Mouse (Mus musculus) gastrocnemius, postnatal 36 days (tissue): ENCODE results near the gene Astn1. TPM values are rescaled to one million over a fixed set of nuclear protein-coding genes. Genes with fewer than 3 reads are reported as not detected.

Source experiments
- DNase-seq, 2 experiments: peaks; one replicate each; pipeline ENCODE4 v3.0.0; 2022
- intact Hi-C: fragments of 180-260 bp; cut with DNase I; formaldehyde crosslinking; loops from one replicate; pipeline ENCODE4 v1.15.1; 2025
- long read RNA-seq, 2 experiments: library from polyadenylated mRNA; stranded (forward); transcript quantifications; one replicate each; pipeline ENCODE4 v2.0.0; 2021
- total RNA-seq, 2 experiments: library from RNA; stranded (reverse); gene quantifications; 2 replicates each; pipeline ENCODE4 v1.2.3; 2021

The Astn1 gene
- under 1 TPM; 0.37 to 0.38 TPM for total RNA-seq
- long read RNA-seq, experiment 1 = 0 reads
- long read RNA-seq, experiment 2 = 0 reads

DNA sequence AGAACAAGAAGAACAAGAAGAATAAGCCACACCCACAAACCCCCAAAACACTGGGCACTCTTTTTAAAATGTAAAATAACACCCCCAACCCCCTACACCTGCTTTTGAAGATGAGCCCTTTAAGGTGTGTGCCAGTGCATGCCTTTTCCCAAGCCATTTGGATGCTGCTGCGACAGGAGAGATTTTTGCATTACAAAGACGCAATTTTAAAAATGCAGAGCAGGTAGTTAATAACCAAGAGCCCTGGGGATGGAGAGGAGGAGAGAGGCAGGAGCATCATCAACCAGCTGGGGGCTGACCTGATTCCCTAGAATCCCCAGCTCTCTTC is at the start of gene Astn1:
Gene Astn1 (plus strand): TSS at position 310 of the 328 bp plus-strand sequence.
- intact Hi-C loops = no loop called here
- DNase-seq = no peak

DNA sequence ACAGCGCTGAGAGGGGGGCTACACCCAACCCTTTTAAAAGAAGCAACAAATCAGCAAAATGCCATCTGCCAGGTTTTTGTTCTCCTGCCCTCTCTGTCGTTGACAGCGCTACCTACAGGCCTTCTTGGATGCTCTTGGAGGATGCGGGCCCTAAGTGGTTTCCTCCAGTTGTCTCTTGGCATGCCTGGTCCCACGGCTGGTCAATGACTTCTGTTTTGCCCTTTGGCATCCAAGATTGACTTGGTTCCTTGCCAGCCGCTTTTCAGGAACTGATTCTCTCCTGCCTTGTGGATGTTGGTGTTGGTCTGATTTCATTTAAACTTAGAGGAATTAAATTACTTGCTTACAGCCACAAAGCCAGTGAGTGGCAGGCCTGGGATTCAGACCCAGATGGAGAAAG is 38.7 kb upstream of the Astn1 start:
- intact Hi-C loops = no loop called here
- DNase-seq = no peak

DNA sequence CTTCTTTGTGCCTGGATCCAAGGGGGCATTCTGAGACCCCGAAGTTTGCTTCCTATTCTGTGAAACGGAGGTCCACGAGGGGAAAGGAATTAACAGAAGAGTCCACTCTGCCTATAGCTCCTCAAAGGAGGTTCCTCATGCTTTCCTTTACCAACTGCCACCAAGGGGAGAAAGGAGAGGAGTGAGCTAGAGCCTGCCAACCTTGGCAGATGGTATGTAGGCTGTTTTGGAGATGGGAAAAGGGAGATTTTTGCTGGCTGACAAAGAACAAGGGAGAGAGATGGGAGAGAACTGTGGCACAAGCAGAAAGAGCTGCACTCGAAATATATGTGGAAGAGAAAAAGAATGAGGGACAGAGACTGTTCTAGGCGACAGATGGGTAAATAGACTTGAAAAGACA is 33.9 kb upstream of the Astn1 start:
- no peak for DNase-seq
- intact Hi-C loops = no loop called here

DNA sequence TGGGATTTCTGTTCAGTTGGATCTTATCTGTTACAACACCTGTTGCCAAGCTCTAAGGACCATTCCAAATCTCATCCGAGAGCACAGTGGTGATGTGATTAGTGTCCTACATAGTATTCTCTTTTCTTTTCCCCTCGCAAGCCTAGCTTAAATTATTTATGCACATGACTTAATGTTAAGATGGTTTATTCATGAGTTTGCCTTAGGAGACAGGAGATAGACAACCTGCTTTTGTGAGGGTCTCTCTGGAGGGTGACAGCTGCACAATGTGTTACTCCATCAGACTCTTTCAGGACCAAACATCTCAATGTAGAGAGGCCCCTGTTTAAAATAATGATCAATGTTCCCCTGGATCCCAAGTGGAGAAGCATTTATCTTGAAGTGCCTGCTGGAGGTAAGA is 33.2 kb upstream of the Astn1 start:
- intact Hi-C loops = no loop called here
- no peak for DNase-seq

DNA sequence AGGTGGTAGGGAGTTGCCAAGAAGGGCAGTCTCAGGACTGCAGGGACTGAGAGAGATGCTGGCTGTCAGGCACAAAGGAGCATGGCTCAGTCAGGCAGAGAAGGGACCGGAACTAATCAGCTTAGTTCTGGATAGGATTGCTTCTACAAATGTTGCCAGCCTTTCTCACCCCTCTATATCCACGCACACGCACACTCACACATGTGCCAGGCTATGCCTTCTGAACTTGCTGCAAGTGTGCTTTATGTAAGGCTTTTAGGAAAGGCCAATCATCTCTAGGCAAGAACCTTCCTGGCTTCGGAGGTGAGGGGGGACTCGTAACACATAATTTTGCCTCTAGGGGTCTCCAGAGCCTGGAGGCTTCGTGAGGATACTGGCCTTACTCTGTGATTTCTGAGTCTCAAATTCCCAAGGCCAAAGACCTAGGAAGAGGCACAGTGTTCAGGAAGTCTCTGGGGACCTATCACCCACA is 18.8 kb upstream of the Astn1 start:
- intact Hi-C loops = loop anchor here (10.0 kb wide), 1 partner anchor 312 kb away; no protein-coding TSS in a partner anchor
- no peak for DNase-seq

DNA sequence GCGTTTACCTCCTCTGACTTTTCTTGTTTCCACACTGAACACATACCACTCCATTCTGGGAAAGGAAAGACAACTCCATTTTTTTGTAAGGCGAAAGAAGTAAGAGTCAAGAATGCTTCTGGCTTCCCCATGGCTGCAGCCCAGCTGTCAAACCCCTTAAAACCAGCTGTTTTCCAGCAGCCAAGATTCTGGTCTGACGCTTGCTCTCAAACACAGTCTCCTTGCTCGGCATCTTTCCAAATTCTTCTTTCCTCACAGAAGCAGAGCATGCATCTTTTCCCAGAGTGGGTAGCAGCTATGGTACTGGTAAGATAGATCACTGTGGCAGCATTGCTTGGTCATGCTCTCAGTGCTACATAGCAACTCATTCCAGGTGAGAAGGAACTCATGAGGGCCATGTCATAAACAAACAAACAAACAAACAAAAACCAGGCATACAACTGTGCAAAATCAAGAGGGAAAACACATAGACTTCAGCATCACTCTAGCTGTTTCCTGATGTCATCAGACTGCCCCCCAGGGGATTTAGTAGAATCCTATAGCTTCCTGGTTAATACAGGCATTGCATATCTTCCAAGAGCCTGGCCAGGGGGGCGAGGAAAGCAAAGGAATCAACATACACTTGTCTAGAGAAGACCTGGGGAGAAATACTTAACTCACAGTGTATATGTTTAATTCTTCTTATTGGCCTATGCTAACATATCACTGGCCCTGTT is 8.3 kb upstream of the Astn1 start:
- intact Hi-C loops = no loop called here
- DNase-seq = no peak

DNA sequence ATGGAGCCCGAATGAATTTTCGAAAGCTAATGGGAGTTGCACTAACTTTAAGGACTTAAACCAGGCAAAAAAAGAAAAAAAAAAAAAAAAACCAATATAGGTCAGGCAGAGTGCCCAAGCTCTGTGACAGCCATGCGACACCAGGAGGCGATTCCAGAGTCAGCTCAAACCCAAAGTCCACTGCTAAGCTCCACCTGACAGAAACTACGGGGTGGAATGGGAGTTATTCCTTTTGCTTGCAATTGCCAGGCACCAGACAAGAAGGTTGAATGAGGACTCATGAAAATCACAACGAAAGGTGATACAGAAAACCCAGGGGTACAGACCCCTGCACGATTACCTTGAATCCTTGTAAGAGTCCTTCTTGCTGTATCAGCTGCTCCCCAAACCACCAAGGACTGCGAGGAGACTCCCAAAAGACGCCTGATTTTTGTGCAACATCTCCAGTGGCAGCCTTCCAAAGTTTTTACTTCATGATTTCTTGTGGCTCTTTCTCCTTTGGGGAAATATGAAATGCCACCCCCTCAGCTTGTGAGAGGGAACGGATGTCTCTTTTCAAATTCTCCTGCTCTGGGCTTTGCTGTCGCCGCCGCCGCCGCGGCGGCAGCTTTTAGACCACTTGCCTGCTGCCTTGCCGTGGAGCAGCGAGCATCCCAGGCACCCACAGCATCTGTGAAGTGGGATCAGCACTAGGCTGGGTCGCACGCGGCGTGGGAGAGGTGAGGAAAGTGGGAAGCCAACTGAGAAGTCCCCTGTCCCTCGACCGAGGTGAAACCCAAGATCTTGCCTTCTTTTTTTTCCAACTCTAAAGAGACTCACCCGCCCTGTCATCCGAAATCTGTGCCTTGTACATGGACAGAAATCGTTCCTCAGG is 6.7 kb upstream of the Astn1 start:
- DNase-seq = no peak
- intact Hi-C loops = no loop called here

DNA sequence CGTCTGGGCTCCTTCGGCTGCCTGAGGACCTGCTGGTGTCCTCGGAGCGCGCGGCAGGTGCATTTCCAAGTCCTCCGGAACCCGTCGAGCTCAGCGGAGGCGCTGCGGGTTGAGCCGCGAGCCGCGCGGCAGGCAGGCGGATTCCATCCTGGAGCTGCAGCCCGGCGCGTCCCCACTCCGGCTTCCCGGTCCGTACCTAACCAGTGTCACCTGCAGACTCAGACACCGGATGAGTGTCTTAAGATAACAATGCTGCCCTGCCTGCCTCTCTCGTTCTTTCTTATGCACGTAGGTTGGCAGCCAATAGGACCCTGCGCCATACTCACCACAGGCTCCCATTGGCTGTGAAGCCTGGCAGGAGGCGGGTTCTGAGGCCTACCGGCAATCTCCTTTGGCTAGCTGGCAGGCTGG is 6.0 kb upstream of the Astn1 start, which contains the start of gene Brinp2:
Gene Brinp2 (minus strand): TSS at position 276 of the 411 bp plus-strand sequence.
- intact Hi-C loops = no loop called here
- peak; percentile 27 to 30 for DNase-seq

DNA sequence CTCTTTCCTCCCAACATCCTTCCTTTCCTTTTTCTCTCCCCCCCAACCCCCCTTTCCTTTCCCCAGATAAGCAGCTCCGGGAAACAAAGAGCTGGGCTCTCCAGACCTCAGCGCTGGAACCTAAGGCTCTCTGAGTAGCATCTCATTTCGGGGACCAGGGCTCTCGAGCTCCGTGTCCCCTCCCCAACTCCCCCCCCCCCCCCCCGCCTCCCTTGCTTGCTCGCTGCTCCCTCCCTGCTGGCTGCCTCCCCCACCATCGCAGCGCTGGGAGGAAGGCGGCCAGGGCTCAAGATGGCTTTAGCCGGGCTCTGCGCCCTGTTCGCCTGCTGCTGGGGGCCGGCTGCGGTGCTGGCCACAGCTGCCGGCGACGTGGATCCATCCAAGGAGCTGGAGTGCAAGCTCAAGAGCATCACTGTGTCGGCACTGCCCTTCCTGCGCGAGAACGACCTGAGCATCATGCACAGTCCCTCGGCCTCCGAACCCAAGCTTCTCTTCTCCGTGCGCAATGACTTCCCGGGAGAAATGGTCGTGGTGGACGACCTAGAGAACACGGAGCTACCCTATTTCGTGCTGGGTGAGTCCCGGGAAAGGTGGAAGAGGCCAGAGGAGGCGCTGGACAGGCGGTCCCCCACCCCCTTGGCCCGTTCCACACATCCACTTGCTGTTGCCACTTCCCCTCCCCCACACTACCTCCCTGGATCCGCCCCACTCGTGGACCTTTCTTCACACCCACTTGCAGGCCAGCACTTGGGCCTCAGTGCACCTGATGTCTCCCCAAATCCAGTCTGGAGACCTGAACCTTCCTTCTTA is 424 bp downstream of the Astn1 start:
- intact Hi-C loops = no loop called here
- DNase-seq = no peak

DNA sequence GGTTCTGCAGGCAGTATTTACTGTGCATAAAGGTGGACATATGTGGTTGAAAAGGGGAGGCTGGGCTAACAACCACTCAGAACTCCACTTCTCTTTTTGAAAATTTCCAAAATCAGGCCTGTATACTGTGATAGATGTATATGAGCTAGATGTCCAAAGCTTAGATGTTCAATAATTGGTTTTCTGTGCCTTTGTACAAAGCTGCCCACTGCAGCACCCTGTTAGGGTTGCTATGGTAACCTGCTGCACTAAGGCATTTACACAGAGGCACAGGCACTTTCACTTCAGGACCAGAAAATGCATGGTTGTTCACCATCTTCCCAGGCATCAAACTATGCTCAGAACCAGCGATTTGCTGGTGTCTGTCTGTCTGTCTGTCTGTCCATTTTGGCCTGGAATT is 2.4 kb downstream of the Astn1 start:
- no peak for DNase-seq
- intact Hi-C loops = no loop called here

DNA sequence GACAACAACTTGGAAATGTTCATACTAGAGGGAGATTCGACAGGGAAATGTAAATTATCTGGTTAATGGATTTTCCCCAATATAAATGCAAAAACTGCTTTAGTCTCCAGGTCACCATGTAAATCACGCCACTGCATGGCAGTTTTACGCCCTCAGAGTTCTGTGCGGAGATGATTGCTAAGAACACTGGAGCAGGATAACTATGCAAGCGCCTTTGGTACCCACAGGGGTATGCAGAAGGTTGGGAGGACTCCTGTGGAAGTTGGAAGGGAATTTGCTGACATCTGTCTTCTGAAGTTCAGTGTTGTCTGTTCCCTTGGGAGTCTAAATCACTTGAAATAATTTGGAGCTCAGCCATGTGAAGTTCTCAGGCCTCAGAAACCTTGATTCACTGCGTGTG is 20.2 kb downstream of the Astn1 start:
- no peak for DNase-seq
- intact Hi-C loops = no loop called here

DNA sequence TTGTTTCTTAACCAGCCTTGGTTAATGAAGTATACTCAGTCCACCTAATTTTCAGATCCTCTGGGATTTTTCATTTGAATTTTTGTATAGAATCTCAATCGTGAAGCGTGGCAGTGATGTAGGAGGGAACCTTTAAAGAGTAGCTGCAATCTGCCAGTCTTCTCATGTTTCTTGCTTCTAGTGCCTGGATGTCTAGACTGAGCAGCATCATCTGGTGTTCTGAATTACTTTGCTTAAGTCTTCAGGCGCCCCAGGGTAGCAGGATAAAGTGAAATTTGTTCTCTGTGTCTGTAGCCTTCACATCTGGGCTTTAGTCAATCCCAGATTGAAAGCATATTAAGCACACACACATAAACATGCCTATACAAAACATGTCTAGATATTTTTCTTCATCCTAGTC is 21.1 kb downstream of the Astn1 start:
- intact Hi-C loops = no loop called here
- DNase-seq = no peak

DNA sequence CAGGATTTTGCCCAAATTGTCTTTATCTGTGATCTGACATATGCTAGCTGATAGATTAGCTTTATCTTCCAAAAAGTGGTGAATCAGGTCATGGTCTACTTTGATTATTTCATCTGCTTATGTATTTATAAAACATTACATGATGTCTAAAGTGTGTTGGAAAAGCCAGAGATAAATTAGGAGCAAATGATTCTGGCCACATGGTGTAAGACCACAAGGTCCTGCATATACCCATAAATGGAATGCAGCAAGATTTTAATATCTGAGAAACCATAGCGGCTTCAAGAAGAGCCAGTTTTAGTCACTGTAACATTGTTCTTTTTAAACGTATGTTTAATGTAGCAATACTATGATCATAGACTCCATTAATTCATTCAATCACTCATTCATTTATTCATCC is 23.2 kb downstream of the Astn1 start:
- DNase-seq = no peak
- intact Hi-C loops = no loop called here

DNA sequence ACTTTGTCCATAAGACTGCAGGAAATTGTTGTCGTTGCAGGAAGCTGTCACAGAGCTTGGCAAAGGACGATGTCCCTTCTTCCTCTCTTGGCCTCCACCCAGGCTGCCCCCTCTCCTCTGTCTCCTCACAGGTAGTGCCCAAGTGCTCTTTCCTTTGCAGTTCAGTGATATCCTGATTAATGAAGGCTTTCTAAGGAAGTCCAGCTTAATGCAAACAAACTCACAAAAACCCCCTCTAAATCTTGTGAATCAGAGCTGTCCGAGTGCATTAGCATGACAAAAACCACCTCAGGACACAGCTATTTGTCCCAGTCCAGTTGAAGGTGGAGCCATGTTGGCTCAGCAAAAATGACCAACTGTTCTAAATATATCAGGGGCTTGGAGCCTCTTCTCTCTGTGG is 24.7 kb downstream of the Astn1 start:
- intact Hi-C loops = no loop called here
- DNase-seq = no peak

DNA sequence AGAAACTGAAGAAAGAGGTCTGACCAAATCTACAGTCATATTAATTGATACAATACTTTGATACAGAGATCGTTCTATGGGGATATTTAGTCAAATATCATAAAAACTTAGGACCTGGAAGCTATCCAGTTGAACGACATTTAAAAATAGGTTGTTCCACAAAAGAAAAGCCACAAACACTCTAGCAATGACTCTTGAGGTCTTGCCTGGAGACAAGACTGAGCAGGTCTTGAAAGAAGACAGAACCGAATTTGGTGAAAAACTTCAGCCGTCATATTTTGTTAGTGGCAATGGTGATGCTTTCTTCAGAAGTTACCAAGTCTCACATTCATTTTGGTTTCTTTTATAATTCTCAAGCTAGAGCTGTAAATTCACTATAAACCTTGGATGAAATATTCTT is 26.9 kb downstream of the Astn1 start:
- DNase-seq = no peak
- intact Hi-C loops = no loop called here

DNA sequence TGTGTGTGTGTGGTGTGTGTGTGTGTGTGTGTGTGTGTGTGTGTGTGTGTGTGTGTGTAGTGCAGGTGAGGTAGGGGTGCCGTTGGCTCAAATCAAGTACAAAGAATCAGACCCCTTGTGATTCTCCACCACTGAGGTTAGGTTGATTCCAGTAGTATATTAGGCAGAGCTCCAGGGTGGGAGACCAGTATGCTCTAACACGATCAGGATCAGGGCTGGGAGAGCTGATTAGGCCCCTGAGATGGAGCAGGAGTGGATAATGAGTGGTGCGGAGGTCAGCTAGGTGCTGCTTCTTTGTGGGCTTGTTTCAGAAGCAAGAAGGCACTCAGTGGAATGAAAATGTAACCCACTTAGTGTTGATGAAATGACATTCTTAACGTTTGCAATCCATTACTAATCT is 28.6 kb downstream of the Astn1 start:
- intact Hi-C loops = no loop called here
- DNase-seq = no peak

DNA sequence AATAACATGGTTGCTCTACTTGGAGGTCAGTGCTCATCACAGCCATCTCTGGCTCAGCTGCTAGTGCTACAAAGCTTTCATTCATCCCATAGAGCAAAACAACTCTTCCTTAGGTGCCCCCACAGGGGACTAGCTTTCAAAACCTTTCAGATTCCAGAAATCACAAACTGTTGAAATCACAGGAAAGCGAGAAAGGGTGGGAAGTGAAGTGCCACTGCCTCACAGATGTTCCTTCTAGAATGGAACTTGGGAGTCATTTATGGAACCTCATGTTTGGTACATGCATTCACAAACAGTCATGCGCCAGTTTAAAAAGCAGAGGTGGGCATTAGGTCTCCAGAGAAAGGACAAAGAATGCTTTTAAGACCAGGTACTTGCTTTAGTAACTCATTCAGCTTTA is 35.0 kb downstream of the Astn1 start:
- DNase-seq = no peak
- intact Hi-C loops = no loop called here

DNA sequence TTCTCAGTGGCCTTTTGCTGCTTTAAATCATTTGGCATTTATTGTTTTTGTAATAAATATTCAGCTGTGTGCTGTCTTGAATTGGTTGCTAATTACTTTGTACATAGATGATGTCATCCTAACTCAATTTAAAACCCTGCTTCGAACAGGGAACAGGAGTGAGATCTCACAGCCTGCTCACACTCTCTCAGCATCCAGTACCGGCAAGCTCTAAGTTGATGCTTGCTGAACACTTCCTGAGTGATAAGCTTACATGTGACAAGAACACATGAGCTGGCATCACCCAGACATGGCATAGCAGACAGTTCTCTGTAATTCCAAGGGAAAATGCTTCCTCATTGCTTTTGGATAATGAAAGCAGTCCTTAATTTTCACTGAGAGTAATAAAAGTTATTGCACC is 38.8 kb downstream of the Astn1 start:
- DNase-seq = no peak
- intact Hi-C loops = no loop called here

DNA sequence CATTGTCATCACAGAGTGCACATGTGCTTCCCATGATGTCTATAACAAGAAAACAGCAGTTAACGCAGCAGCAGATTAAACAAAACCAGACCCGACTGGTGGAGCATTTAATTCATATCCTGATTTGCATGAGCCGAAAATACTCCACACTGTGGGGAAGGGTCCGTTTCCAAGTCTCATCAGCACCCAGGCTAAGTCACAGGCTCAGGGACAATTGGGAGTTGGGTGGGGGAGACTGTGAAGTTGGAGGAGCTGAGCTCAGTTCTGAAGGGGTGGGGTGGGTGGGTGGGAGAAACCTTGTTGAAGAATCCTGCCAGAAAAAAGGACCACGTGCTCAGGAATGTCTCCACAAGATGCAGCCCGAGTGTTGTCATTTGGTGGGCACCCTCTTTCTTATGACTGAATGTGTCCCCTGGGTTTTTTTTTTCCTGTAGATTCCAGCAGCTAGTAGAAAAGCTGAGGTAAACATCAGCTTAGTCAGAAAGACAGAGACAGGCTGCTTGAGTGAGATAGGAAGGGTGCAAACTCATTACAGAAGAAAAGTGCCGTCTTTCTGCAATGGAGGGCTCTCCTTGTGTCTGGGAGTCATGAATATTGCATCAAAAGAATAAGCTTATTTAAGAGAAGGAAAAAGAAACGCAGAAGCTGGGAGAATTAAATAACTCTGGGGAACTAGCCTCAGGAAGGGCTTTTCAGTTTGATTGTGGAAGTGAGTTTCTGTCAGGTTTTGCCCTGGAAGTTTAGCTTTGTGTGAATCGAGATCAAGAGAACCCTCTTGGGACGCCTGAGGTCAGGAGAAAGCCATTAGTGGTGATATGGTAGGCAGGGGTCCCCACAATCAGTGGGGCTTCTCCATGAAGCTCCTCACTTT is 44.1 kb downstream of the Astn1 start:
- no peak for DNase-seq
- intact Hi-C loops = no loop called here

DNA sequence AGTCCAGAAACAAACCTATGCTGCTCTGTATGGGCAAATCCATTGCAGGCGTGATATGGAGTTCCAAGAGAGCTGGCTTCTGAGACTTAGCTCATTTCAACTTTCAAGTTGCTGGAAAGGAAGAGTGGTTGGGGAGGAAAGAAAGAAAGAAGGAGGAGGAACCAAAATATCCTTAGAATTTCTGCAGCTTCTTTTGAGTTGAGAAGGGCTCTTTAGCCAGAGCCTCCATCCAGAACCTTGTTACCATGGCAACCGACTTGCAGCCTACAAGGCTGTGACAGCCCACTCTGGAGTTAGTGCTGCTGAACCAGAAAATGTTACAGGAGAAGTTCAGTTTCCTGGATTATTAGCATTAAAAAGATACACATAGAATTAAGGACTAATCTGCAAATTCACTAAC is 46.1 kb downstream of the Astn1 start:
- DNase-seq = no peak
- intact Hi-C loops = no loop called here
